Mouse (Mus musculus) liver, embryonic 15.5 days (tissue): ENCODE data around the gene Dnmt3c. TPM values are rescaled to one million over a fixed set of nuclear protein-coding genes. Genes with fewer than 3 reads are reported as not detected.

Experiments
- ATAC-seq: fragments of 200-750 bp; cut with Nextera tagmentation; 2 replicates; pipeline ENCODE4 v1.8.0; 2017; ENCODE audit warnings: moderate number of reproducible peaks, mild to moderate bottlenecking, moderate library complexity; ENCODE audit not compliant: insufficient read depth
- H3K27ac ChIP-seq: fragments of 300-500 bp; sonication (generic); replicated peaks from 2 replicates; pipeline ENCODE4 v1.5.1; 2015; ENCODE audit warnings: mild to moderate bottlenecking, inconsistent platforms
- H3K27me3 ChIP-seq: fragments of 300-500 bp; sonication (generic); 2 replicates; pipeline ENCODE4 v1.6.1; 2015; ENCODE audit warnings: mild to moderate bottlenecking, inconsistent platforms
- H3K36me3 ChIP-seq: fragments of 300-500 bp; sonication (generic); replicated peaks from 2 replicates; pipeline ENCODE4 v1.6.1; 2015; ENCODE audit warnings: moderate library complexity, mild to moderate bottlenecking, inconsistent platforms
- H3K4me1 ChIP-seq: fragments of 300-500 bp; sonication (generic); replicated peaks from 2 replicates; pipeline ENCODE4 v1.6.1; 2015; ENCODE audit warnings: inconsistent platforms
- H3K4me2 ChIP-seq: fragments of 300-500 bp; sonication (generic); 2 replicates; pipeline ENCODE4 v1.6.1; 2015; ENCODE audit warnings: moderate library complexity, mild to moderate bottlenecking, inconsistent platforms
- H3K4me3 ChIP-seq: fragments of 300-500 bp; sonication (generic); replicated peaks from 2 replicates; pipeline ENCODE4 v1.5.1; 2015; ENCODE audit warnings: mild to moderate bottlenecking, inconsistent platforms
- H3K9ac ChIP-seq: fragments of 300-500 bp; sonication (generic); 2 replicates; pipeline ENCODE4 v1.6.1; 2015; ENCODE audit warnings: moderate library complexity, mild to moderate bottlenecking, inconsistent platforms
- H3K9me3 ChIP-seq: fragments of 300-500 bp; sonication (generic); replicated peaks from 2 replicates; pipeline ENCODE4 v1.6.1; 2016; ENCODE audit warnings: inconsistent platforms
- WGBS: fragments of 180-500 bp; shearing (Covaris S2); methylation state at CpG from one replicate; pipeline ENCODE4 v1.1.7; 2015; ENCODE audit warnings: mixed read lengths; ENCODE audit not compliant: insufficient replicate concordance; 5-methylcytosine and 5-hydroxymethylcytosine counted together
- polyA plus RNA-seq: library from polyadenylated mRNA; unstranded; fragments of >200 nt; fragmentation: Nextera tagmentation; extraction: Ambion mirVana; gene quantifications from 2 replicates; pipeline ENCODE4 v1.2.1, GENCODE M21; 2015

Dnmt3c gene
- polyA plus RNA-seq, 1 experiment from 2014 or later = 0.67 TPM

GRCm38 (mm10) chr2:153723098-153723497, 26.6 kb downstream of the Dnmt3c start:
- Histone ChIP-seq H3K27ac (peak overlapping the region; percentile 48), H3K27me3 (no peaks in the 10 kb centered on the region), H3K4me3 (no peak overlapping the region), H3K36me3 (no peaks in the 10 kb centered on the region), H3K4me1 (peaks cover 32% of the 10 kb centered on the region), H3K9me3 (no peaks in the 10 kb centered on the region), H3K4me2 (no peak overlapping the region), H3K9ac (no peak overlapping the region)
- peak; percentile 51; the same call in 1 of the 2 replicates for ATAC-seq
- WGBS = 26% methylated on average over 1 of the region's 1 CpGs

DNA sequence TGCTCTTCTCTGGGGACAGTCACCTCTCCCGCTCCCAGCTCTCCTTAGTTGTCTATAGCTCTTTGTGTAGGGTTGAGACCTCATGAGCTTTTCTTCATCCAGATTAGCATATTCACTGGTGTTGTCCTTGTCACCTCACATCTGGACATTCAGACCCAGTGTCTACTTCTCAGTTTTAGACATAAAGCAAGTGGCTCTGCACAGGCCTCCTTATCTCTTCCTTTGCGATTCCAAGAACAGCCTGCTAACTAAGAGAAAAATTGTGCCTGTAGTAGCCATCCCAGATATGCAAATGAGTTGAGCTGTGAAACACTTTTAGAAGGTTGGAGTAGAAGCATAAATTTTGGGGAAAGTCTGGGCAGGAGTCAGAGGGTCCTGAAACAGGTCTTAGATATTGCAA, 28.0 kb downstream of the Dnmt3c start:
- peak overlapping the region; percentile 13; the same call in 1 of the 2 replicates for H3K4me2 ChIP-seq
- no peak overlapping the region for H3K9ac ChIP-seq
- ATAC-seq = peak; percentile 78

GRCm38 (mm10) chr2:153724871-153725270, 28.4 kb downstream of the Dnmt3c start:
- WGBS = 37% methylated on average over 2 of the region's 2 CpGs
- ATAC-seq = no peak
- peak overlapping the region; percentile 63 for H3K27ac ChIP-seq

More for the DNA sequence above, 28.0 kb downstream of the Dnmt3c start:
- Histone ChIP-seq H3K27me3 (no peaks in the 10 kb centered on the region), H3K27ac (peak overlapping the region; percentile 63), H3K9me3 (no peaks in the 10 kb centered on the region), H3K4me1 (peaks cover 27% of the 10 kb centered on the region), H3K4me3 (no peak overlapping the region), H3K36me3 (no peaks in the 10 kb centered on the region)
- WGBS = 29% methylated on average over 2 of the region's 2 CpGs

GRCm38 (mm10) chr2:153725291-153725690, 28.8 kb downstream of the Dnmt3c start:
- Histone ChIP-seq H3K4me1 (peaks cover 27% of the 10 kb centered on the region), H3K4me2 (no peak overlapping the region), H3K4me3 (no peak overlapping the region), H3K36me3 (no peaks in the 10 kb centered on the region), H3K27me3 (no peaks in the 10 kb centered on the region), H3K9ac (no peak overlapping the region), H3K27ac (no peak overlapping the region), H3K9me3 (no peaks in the 10 kb centered on the region)
- no peak for ATAC-seq
- 88% methylated on average over 4 of the region's 4 CpGs for WGBS

More at GRCm38 (mm10) chr2:153724871-153725270, 28.4 kb downstream of the Dnmt3c start:
- Histone ChIP-seq H3K4me2 (peak overlapping the region; percentile 13; the same call in 1 of the 2 replicates), H3K27me3 (no peaks in the 10 kb centered on the region), H3K36me3 (no peaks in the 10 kb centered on the region), H3K9ac (no peak overlapping the region), H3K4me3 (no peak overlapping the region), H3K4me1 (peaks cover 27% of the 10 kb centered on the region), H3K9me3 (no peaks in the 10 kb centered on the region)

GRCm38 (mm10) chr2:153734033-153734432, 37.6 kb downstream of the Dnmt3c start:
- no peak overlapping the region for H3K4me2 ChIP-seq
- no peaks in the 10 kb centered on the region for H3K36me3 ChIP-seq
- no peaks in the 10 kb centered on the region for H3K4me1 ChIP-seq
- H3K27me3 ChIP-seq = no peaks in the 10 kb centered on the region
- no peaks in the 10 kb centered on the region for H3K9me3 ChIP-seq
- H3K9ac ChIP-seq = no peak overlapping the region
- no peak for ATAC-seq
- WGBS = 39% methylated on average over 4 of the region's 4 CpGs
- H3K4me3 ChIP-seq = no peak overlapping the region
- H3K27ac ChIP-seq = no peak overlapping the region

- H3K9me3 ChIP-seq = no peaks in the 10 kb centered on the region
- H3K4me1 ChIP-seq = peaks cover 43% of the 10 kb centered on the region
- peak within 1 kb of the TSS; percentile 78 for H3K4me2 ChIP-seq
- 10% methylated on average over 58 of the region's 58 CpGs for WGBS
- ATAC-seq = peak; percentile 95
- H3K27me3 ChIP-seq = no peaks in the 10 kb centered on the region
- H3K27ac ChIP-seq = peak within 1 kb of the TSS; percentile 93
- H3K36me3 ChIP-seq = peaks cover 3% of the 10 kb centered on the region; the same call in 1 of the 2 replicates
- peak within 1 kb of the TSS; percentile 90 for H3K4me3 ChIP-seq
- peak within 1 kb of the TSS; percentile 93 for H3K9ac ChIP-seq
These were observed 44.3 kb downstream of the Dnmt3c start, which contains the start of gene Mapre1 for GRCm38 (mm10) chr2:153740500-153741436. TSS of gene Mapre1 (plus strand) at chr2:153741274.

DNA sequence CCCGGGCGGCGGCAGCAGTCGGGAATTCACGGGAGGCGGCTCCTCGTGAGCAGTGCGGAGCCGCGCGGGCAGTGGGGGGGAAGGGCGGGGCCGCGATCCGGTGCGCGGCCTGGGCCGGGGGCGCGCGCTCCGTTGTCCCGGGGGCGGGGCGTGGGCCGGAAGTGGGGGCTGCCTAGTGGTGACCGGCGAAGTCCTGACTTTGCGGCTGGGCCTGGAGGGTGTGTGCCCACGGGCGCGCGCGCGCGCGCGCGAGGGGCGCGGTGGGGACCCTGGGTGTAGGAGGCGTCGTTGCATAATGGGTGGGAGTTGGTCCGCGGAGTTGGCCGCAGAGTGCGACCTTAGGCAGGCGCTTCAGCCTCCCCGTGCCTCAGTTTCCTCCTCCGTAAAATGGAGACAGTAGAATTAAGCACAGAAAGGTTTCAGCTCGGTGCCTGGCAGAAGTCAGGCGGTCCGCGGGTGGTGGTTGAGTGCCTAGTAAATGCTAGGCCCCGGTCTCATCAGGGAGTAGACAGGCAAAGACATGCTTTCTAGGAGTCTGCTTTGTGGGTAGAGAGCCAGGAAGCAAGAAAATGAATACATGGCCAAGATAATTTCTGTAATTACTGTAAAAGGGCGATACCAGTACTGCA, 45.1 kb downstream of the Dnmt3c start:
- H3K9me3 ChIP-seq = no peaks in the 10 kb centered on the region
- peaks cover 10% of the 10 kb centered on the region for H3K36me3 ChIP-seq
- H3K4me1 ChIP-seq = peaks cover 43% of the 10 kb centered on the region
- H3K4me2 ChIP-seq = peak overlapping the region; percentile 71
- ATAC-seq = peak; percentile 78
- peak overlapping the region; percentile 90 for H3K4me3 ChIP-seq
- no peaks in the 10 kb centered on the region for H3K27me3 ChIP-seq
- H3K27ac ChIP-seq = peak overlapping the region; percentile 93
- WGBS = 1% methylated on average over 56 of the region's 56 CpGs
- peak overlapping the region; percentile 93 for H3K9ac ChIP-seq

- H3K36me3 ChIP-seq = peaks cover 55% of the 10 kb centered on the region
- peaks cover 41% of the 10 kb centered on the region for H3K4me1 ChIP-seq
- ATAC-seq = no peak
- H3K9ac ChIP-seq = no peak overlapping the region
- H3K27ac ChIP-seq = no peak overlapping the region
- H3K4me3 ChIP-seq = no peak overlapping the region
- H3K4me2 ChIP-seq = no peak overlapping the region
- no peaks in the 10 kb centered on the region for H3K9me3 ChIP-seq
- H3K27me3 ChIP-seq = no peaks in the 10 kb centered on the region
These were observed 51.5 kb downstream of the Dnmt3c start for GRCm38 (mm10) chr2:153747994-153748393.

DNA sequence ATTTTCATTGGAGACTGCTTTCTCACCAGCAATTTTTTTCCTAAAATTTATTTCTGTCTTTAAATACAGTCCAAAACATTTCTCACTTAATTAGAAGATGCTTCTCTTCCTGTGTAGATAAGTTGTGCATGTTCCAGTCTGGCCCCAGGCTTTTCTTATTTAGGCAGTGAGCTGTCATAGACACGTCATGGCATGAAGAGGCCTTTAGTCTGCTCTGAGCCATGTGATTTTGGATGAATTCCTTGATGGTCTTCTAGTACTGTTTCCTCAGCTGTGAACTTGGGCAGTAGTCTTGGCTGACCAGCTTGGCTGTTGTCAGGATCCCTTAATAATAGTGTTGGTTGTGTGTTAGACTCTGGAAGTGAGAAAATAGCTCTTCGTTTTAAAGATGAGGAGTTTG, 53.9 kb downstream of the Dnmt3c start:
- no peak for ATAC-seq
- Histone ChIP-seq H3K27me3 (no peaks in the 10 kb centered on the region), H3K4me3 (no peak overlapping the region), H3K4me1 (peaks cover 24% of the 10 kb centered on the region; the same call in 1 of the 2 replicates), H3K9me3 (no peaks in the 10 kb centered on the region), H3K27ac (no peak overlapping the region), H3K9ac (no peak overlapping the region), H3K36me3 (peaks cover 69% of the 10 kb centered on the region), H3K4me2 (no peak overlapping the region)
- WGBS = 67% methylated on average over 2 of the region's 2 CpGs

GRCm38 (mm10) chr2:153762121-153762520, 65.7 kb downstream of the Dnmt3c start:
- ATAC-seq = no peak
- no peak overlapping the region for H3K4me2 ChIP-seq
- H3K4me3 ChIP-seq = no peak overlapping the region
- no peaks in the 10 kb centered on the region for H3K4me1 ChIP-seq
- no peaks in the 10 kb centered on the region for H3K9me3 ChIP-seq
- no peaks in the 10 kb centered on the region for H3K27me3 ChIP-seq
- no peak overlapping the region for H3K9ac ChIP-seq
- no peak overlapping the region for H3K27ac ChIP-seq
- 81% methylated on average over 5 of the region's 5 CpGs for WGBS
- peaks cover 98% of the 10 kb centered on the region for H3K36me3 ChIP-seq

DNA sequence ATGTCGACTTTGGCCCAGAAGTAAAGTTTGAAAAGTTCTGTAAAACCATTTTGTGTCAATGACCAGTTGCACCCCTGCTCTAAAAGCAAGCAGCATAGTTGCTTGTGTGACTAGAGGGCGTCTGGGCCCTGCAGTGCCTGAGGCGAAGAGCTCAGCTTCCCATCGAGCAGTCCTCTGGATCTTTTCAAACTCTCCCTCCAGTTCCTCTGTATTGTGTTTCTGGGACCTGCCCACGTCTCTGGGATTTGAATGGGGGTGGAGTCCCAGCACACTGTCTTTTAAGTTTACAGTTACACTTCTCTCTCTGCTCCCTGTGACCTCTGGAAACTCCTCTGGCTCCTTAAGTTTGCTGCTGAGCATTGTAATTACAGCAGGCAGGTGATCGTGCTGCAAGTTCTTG, 71.0 kb downstream of the Dnmt3c start:
- no peak for ATAC-seq
- H3K36me3 ChIP-seq = peaks cover 86% of the 10 kb centered on the region

More for the DNA sequence above, 71.0 kb downstream of the Dnmt3c start:
- Histone ChIP-seq H3K4me1 (no peaks in the 10 kb centered on the region), H3K27ac (no peak overlapping the region), H3K27me3 (no peaks in the 10 kb centered on the region), H3K9me3 (no peaks in the 10 kb centered on the region), H3K4me3 (no peak overlapping the region), H3K4me2 (no peak overlapping the region), H3K9ac (no peak overlapping the region)
- WGBS = 74% methylated on average over 6 of the region's 6 CpGs
